In the genomic region with DNA sequence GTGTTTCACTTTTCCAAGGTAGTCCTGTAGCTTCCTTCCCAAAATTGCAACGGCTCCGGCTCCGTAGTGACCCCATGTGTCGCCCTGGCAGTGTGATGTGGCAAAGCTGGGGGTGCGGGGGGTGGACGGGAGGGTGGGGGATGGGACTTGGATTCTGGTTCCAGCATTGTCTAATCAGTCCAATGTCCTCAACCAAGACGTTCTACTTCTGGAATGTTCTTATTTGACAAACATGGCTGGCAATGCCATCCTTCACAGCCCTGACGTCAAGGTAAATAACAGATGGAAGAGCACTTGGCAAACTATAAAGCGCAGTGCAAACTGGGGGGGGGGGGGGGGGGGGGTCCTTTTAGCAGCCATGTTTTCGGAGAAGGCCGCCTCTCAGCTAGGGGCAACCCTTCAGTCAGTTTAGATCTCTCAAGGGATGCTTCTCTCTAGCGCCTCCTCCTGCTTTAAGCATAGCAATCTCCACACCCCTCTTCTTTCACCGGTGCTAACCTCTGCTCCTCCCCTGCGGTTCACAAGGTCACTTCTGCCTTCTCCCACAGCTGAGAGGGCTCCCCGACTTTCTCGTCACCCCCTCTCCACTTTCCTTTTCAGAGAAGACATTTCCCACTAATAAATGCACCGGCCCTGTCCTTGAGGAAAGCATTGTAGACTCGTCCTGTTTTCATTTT, we compare ENCODE assay signal across 8 mouse cellular contexts. TPM values are rescaled to one million over a fixed set of nuclear protein-coding genes. Genes with fewer than 3 reads are reported as not detected.
DNase-seq lines count a peak whose midpoint lies in the region; ATAC-seq lines count a peak whose summit lies in the region.

No protein-coding gene starts in this region.

- H3K4me3 ChIP-seq in forebrain, embryonic 13.5 days = no peak overlapping the region
- H3K4me3 ChIP-seq in forebrain, embryonic 10.5 days = no peak overlapping the region; the same call in 1 of the 2 replicates
- H3K4me3 ChIP-seq in intestine, embryonic 15.5 days (replicated peaks) = no peak overlapping the region
- H3K4me3 ChIP-seq in neural tube, embryonic 15.5 days (replicated peaks) = 0 out of 2 replicates have a peak overlapping the region, but pooled peaks have one; percentile 5

- intact Hi-C loops in left cerebral cortex, postnatal 10 days (cut with DNase I) = no loop called here

- no peaks in the 10 kb centered on the region for H3K9me3 ChIP-seq in forebrain, embryonic 13.5 days (replicated peaks)
- H3K9me3 ChIP-seq in forebrain, embryonic 10.5 days = no peaks in the 10 kb centered on the region
- no peaks in the 10 kb centered on the region for H3K9me3 ChIP-seq in intestine, embryonic 15.5 days
- H3K9me3 ChIP-seq in neural tube, embryonic 15.5 days (replicated peaks) = no peaks in the 10 kb centered on the region

- no peak overlapping the region for H3K27ac ChIP-seq in forebrain, embryonic 13.5 days
- no peak overlapping the region for H3K27ac ChIP-seq in forebrain, embryonic 10.5 days
- no peak overlapping the region for H3K27ac ChIP-seq in intestine, embryonic 15.5 days
- H3K27ac ChIP-seq in neural tube, embryonic 15.5 days (replicated peaks) = no peak overlapping the region

- no peak overlapping the region for H3K9ac ChIP-seq in forebrain, embryonic 13.5 days
- no peak overlapping the region for H3K9ac ChIP-seq in intestine, embryonic 15.5 days
- no peak overlapping the region for H3K9ac ChIP-seq in neural tube, embryonic 15.5 days (replicated peaks)

- no peaks in the 10 kb centered on the region for H3K4me1 ChIP-seq in forebrain, embryonic 13.5 days
- H3K4me1 ChIP-seq in forebrain, embryonic 10.5 days = peaks cover 8% of the 10 kb centered on the region; the same call in 1 of the 2 replicates
- H3K4me1 ChIP-seq in intestine, embryonic 15.5 days (replicated peaks) = no peaks in the 10 kb centered on the region
- H3K4me1 ChIP-seq in neural tube, embryonic 15.5 days = 0 out of 2 replicates have a peak, but pooled peaks cover 3% of the 10 kb centered on the region

- no peaks in the 10 kb centered on the region for H3K36me3 ChIP-seq in forebrain, embryonic 13.5 days (ENCODE audit: poor library complexity, severe bottlenecking)
- H3K36me3 ChIP-seq in forebrain, embryonic 10.5 days (replicated peaks) = no peaks in the 10 kb centered on the region
- no peaks in the 10 kb centered on the region for H3K36me3 ChIP-seq in intestine, embryonic 15.5 days
- H3K36me3 ChIP-seq in neural tube, embryonic 15.5 days = no peaks in the 10 kb centered on the region

- 0 out of 2 replicates have a peak, but pooled peaks have one; percentile 27 for ATAC-seq in forebrain, embryonic 13.5 days
- ATAC-seq in intestine, embryonic 15.5 days = 0 out of 2 replicates have a peak, but pooled peaks have one; percentile 55
- ATAC-seq in neural tube, embryonic 15.5 days (ENCODE audit: low FRiP score) = no peak; the same call in 1 of the 2 replicates

- no peaks in the 10 kb centered on the region for H3K27me3 ChIP-seq in forebrain, embryonic 13.5 days
- no peaks in the 10 kb centered on the region for H3K27me3 ChIP-seq in forebrain, embryonic 10.5 days (ENCODE audit: poor library complexity, severe bottlenecking)
- H3K27me3 ChIP-seq in intestine, embryonic 15.5 days (replicated peaks) = no peaks in the 10 kb centered on the region
- H3K27me3 ChIP-seq in neural tube, embryonic 15.5 days (replicated peaks) = 0 out of 2 replicates have a peak, but pooled peaks cover 2% of the 10 kb centered on the region

- no peak for DNase-seq in forebrain, embryonic 10.5 days (ENCODE audit: extremely low spot score, low spot score)
- peak; percentile 22 for DNase-seq in retina, postnatal 1 day
- DNase-seq in retina, embryonic 14.5 days (ENCODE audit: low spot score) = no peak
- no peak for DNase-seq in left cerebral cortex, postnatal 10 days (ENCODE audit: extremely low spot score in 1 of 2, low spot score in 2 of 2)
- DNase-seq in left cerebral cortex, adult 9 months (ENCODE audit: low spot score in 2 of 2) = no peak

- 41% methylated on average over 17 of the region's 18 CpGs for WGBS in forebrain, embryonic 13.5 days
- WGBS in forebrain, embryonic 10.5 days = 48% methylated on average over 17 of the region's 18 CpGs
- WGBS in intestine, embryonic 15.5 days = 42% methylated on average over 18 of the region's 18 CpGs
- 41% methylated on average over 18 of the region's 18 CpGs for WGBS in neural tube, embryonic 15.5 days

- H3K4me2 ChIP-seq in forebrain, embryonic 13.5 days = 0 out of 2 replicates have a peak overlapping the region, but pooled peaks have one; percentile 24
- H3K4me2 ChIP-seq in intestine, embryonic 15.5 days (replicated peaks) = peak overlapping the region; percentile 19; the same call in 1 of the 2 replicates
- peak overlapping the region; percentile 38 for H3K4me2 ChIP-seq in neural tube, embryonic 15.5 days

RNA-seq across cellular contexts. Expression of a gene that starts 29.2 kb away (rescaled TPM):
- 1,496 and 1,783 TPM in 2 replicates for polyA plus RNA-seq in forebrain, embryonic 13.5 days (2015; fragmentation: Nextera tagmentation; extraction: Ambion mirVana)
- 1,386 and 1,412 TPM in 2 replicates for polyA plus RNA-seq in forebrain, embryonic 10.5 days (2016; fragmentation: Nextera tagmentation; extraction: Ambion mirVana)
- 1,714 and 2,016 TPM in 2 replicates for polyA plus RNA-seq in intestine, embryonic 15.5 days (2015; fragmentation: Nextera tagmentation; extraction: Ambion mirVana)
- 1,119 and 1,180 TPM in 2 replicates for polyA plus RNA-seq in neural tube, embryonic 15.5 days (2015; fragmentation: Nextera tagmentation; extraction: Ambion mirVana)
- 1,000 to 10,000 TPM; 1,162 to 1,211 TPM for total RNA-seq in left cerebral cortex, postnatal 10 days (2021)

RNA-seq across cellular contexts. Expression of a gene that starts 38.8 kb away (rescaled TPM):
- polyA plus RNA-seq in forebrain, embryonic 13.5 days (2015; fragmentation: Nextera tagmentation; extraction: Ambion mirVana) = 25.9 and 26.0 TPM in 2 replicates
- 37.1 and 41.2 TPM in 2 replicates for polyA plus RNA-seq in forebrain, embryonic 10.5 days (2016; fragmentation: Nextera tagmentation; extraction: Ambion mirVana)
- 17.2 and 17.8 TPM in 2 replicates for polyA plus RNA-seq in intestine, embryonic 15.5 days (2015; fragmentation: Nextera tagmentation; extraction: Ambion mirVana)
- 4.1 and 7.0 TPM in 2 replicates for polyA plus RNA-seq in neural tube, embryonic 15.5 days (2015; fragmentation: Nextera tagmentation; extraction: Ambion mirVana)
- under 1 TPM in 1 of 2 experiments, not detected in 1; 0.22 TPM for total RNA-seq in left cerebral cortex, postnatal 10 days (2021)

RNA-seq across cellular contexts. Expression of a gene that starts 54.1 kb away (rescaled TPM):
- 402 and 469 TPM in 2 replicates for polyA plus RNA-seq in forebrain, embryonic 13.5 days (2015; fragmentation: Nextera tagmentation; extraction: Ambion mirVana)
- 567 and 576 TPM in 2 replicates for polyA plus RNA-seq in forebrain, embryonic 10.5 days (2016; fragmentation: Nextera tagmentation; extraction: Ambion mirVana)
- 720 and 763 TPM in 2 replicates for polyA plus RNA-seq in intestine, embryonic 15.5 days (2015; fragmentation: Nextera tagmentation; extraction: Ambion mirVana)
- polyA plus RNA-seq in neural tube, embryonic 15.5 days (2015; fragmentation: Nextera tagmentation; extraction: Ambion mirVana) = 405 and 435 TPM in 2 replicates
- total RNA-seq in left cerebral cortex, postnatal 10 days (2021) = 100 to 1,000 TPM; 205 to 218 TPM

RNA-seq across cellular contexts. Expression of a gene that starts 54.2 kb away (rescaled TPM):
- polyA plus RNA-seq in forebrain, embryonic 13.5 days (2015; fragmentation: Nextera tagmentation; extraction: Ambion mirVana) = 28.6 and 29.3 TPM in 2 replicates
- polyA plus RNA-seq in forebrain, embryonic 10.5 days (2016; fragmentation: Nextera tagmentation; extraction: Ambion mirVana) = 28.3 and 30.9 TPM in 2 replicates
- 52.8 and 58.7 TPM in 2 replicates for polyA plus RNA-seq in intestine, embryonic 15.5 days (2015; fragmentation: Nextera tagmentation; extraction: Ambion mirVana)
- polyA plus RNA-seq in neural tube, embryonic 15.5 days (2015; fragmentation: Nextera tagmentation; extraction: Ambion mirVana) = 40.7 and 42.8 TPM in 2 replicates
- total RNA-seq in left cerebral cortex, postnatal 10 days (2021) = 10 to 100 TPM; 33.6 to 35.6 TPM
